Comparison of ENCODE assay signal across 9 mouse cellular contexts in the genomic region with DNA sequence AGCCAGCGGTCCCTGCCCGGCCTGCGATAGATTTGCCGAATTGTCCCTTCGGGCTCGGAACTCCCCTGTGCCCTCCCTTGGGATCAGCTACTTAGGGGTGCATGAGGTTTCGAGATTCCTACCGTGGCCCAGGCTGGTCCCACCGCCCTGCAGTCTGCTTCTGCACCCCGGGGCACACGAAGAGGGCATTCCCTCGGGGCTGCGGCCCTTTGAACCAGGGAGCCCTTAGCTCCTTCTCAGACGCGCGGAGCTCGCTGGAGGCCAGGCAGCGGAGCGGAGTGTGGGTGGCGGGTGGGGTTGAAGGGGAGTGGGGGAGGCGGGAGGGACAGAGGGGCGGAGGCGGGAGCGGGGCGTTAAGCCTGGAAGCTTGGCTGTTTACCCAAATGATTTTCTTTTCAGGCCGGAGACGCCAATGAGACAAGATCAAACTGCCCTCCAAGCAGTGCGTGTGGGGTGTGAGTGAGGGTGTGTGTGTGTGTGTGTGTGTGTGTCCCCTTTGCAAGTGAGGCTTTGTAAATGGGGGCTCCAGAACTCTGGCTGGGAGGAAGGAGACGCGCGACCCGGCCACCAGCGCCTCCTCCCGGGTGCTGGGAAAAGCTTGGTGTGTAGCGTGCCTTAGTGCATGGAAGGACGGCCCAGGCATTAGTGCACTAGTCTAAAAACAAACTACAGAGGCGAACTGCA. TPM values are rescaled to one million over a fixed set of nuclear protein-coding genes. Genes with fewer than 3 reads are reported as not detected.
A peak's percentile ranks its signal among the peaks of the same experiment; 100 is the strongest.
DNase-seq lines count a peak whose midpoint lies in the region; ATAC-seq lines count a peak whose summit lies in the region.
"Had no signal": no experiment of that assay in that cellular context is flagged by ENCODE, and none has a peak within 500 bp of the region (broad histone marks: within the 10 kb centered on the region; RNA-seq: fewer than 3 reads in every experiment).

No protein-coding gene starts in this region.

- ATAC-seq in embryonic facial prominence, embryonic 12.5 days (ENCODE audit: insufficient number of reproducible peaks, insufficient read depth, low FRiP score, low TSS enrichment) = no peak
- peak; percentile 64 for ATAC-seq in midbrain, embryonic 12.5 days (ENCODE audit: low FRiP score, low read depth)
- no peak for ATAC-seq in erythroid progenitor cell, adult 5-6 weeks (replicated peaks; ENCODE audit: low FRiP score, poor library complexity, severe bottlenecking)

- H3K4me3 ChIP-seq in embryonic facial prominence, embryonic 12.5 days = peak overlapping the region; percentile 20
- peak overlapping the region; percentile 41 for H3K4me3 ChIP-seq in midbrain, embryonic 12.5 days
- H3K4me3 ChIP-seq: myocyte had no signal

- peak overlapping the region; percentile 41 for H3K4me2 ChIP-seq in embryonic facial prominence, embryonic 12.5 days (replicated peaks)
- peak overlapping the region; percentile 60 for H3K4me2 ChIP-seq in midbrain, embryonic 12.5 days (replicated peaks)

- H3K9ac ChIP-seq in embryonic facial prominence, embryonic 12.5 days = peak overlapping the region; percentile 34
- peak overlapping the region; percentile 54 for H3K9ac ChIP-seq in midbrain, embryonic 12.5 days (replicated peaks)

- intact Hi-C loops in left cerebral cortex, postnatal 14 days (cut with DNase I) = loop anchor here (5.0 kb wide), 1 partner anchor 1360 kb away; no protein-coding TSS in a partner anchor

- H3K9me3 ChIP-seq in embryonic facial prominence, embryonic 12.5 days = no peaks in the 10 kb centered on the region
- no peaks in the 10 kb centered on the region for H3K9me3 ChIP-seq in midbrain, embryonic 12.5 days

- DNase-seq in adrenal gland, adult 2 months = peak; percentile 54
- no peak for DNase-seq in adrenal gland, adult 18-20 months (ENCODE audit: low spot score in 2 of 2)
- DNase-seq in kidney, adult 8-10 months = peak; percentile 24 to 31
- DNase-seq in left cerebral cortex, postnatal 14 days (ENCODE audit: low spot score in 2 of 2) = no peak
- no peak for DNase-seq in spleen, postnatal 36 days (ENCODE audit: low spot score in 2 of 2)

- H3K4me1 ChIP-seq in embryonic facial prominence, embryonic 12.5 days = peaks cover 13% of the 10 kb centered on the region; the same call in 1 of the 2 replicates
- H3K4me1 ChIP-seq in midbrain, embryonic 12.5 days = peaks cover 33% of the 10 kb centered on the region

- 2% methylated on average over 37 of the region's 37 CpGs for WGBS in embryonic facial prominence, embryonic 12.5 days
- 1% methylated on average over 37 of the region's 37 CpGs for whole genome bisulfite sequencing in midbrain, embryonic 12.5 days

- peaks cover 71% of the 10 kb centered on the region for H3K27me3 ChIP-seq in embryonic facial prominence, embryonic 12.5 days
- H3K27me3 ChIP-seq in midbrain, embryonic 12.5 days = peaks cover 92% of the 10 kb centered on the region

- H3K27ac ChIP-seq in embryonic facial prominence, embryonic 12.5 days = no peak overlapping the region
- peak overlapping the region; percentile 89 for H3K27ac ChIP-seq in midbrain, embryonic 12.5 days (replicated peaks)

- H3K36me3 ChIP-seq in embryonic facial prominence, embryonic 12.5 days = no peaks in the 10 kb centered on the region
- H3K36me3 ChIP-seq in midbrain, embryonic 12.5 days = no peaks in the 10 kb centered on the region

RNA-seq across cellular contexts. Expression of a gene that starts 28.8 kb away (rescaled TPM):
- total RNA-seq in adrenal gland, adult 2 months (2021) = 100 to 1,000 TPM; 109 to 132 TPM
- polyA plus RNA-seq in adrenal gland, adult 2 months (2012; rRNA removed) = 401 and 472 TPM in 2 replicates
- total RNA-seq in adrenal gland, adult 18-20 months (2021) = 100 to 1,000 TPM in 1 of 2 experiments, 10 to 100 TPM in 1; 99.3 to 123 TPM
- polyA plus RNA-seq in embryonic facial prominence, embryonic 12.5 days (2016; fragmentation: Nextera tagmentation; extraction: Ambion mirVana) = 96.9 and 99.0 TPM in 2 replicates
- 105 and 143 TPM in 2 replicates for polyA plus RNA-seq in midbrain, embryonic 12.5 days (2016; fragmentation: Nextera tagmentation; extraction: Ambion mirVana)
- not detected in 2 replicates for total RNA-seq in erythroid progenitor cell, adult 5-6 weeks (2015; ENCODE audit: low replicate concordance)
- total RNA-seq in erythroid progenitor cell, adult 5-6 weeks (2017; ENCODE audit: low replicate concordance) = not detected in 2 replicates
- 10 to 100 TPM; 36.7 to 46.6 TPM for total RNA-seq in left cerebral cortex, postnatal 14 days (2021)

Comparison
In these comparisons a context has a peak if more than half of its experiments do, and no peak if none do; other contexts are left out.
1. DNase-seq: peak in adrenal gland, adult 2 months (single experiment) and kidney, adult 8-10 months (2 of 2); none in adrenal gland, adult 18-20 months (0 of 2), left cerebral cortex, postnatal 14 days (0 of 2) and spleen, postnatal 36 days (0 of 2).
2. RNA of a gene that starts 28.8 kb away (total RNA-seq): 109 to 132 TPM in adrenal gland, adult 2 months, 99.3 to 123 TPM in adrenal gland, adult 18-20 months and 36.7 to 46.6 TPM in left cerebral cortex, postnatal 14 days; not detected in erythroid progenitor cell, adult 5-6 weeks; every median in the first group is over 10 times any median in the second.